Comparison of ENCODE assay signal across 32 mouse cellular contexts in the genomic region with DNA sequence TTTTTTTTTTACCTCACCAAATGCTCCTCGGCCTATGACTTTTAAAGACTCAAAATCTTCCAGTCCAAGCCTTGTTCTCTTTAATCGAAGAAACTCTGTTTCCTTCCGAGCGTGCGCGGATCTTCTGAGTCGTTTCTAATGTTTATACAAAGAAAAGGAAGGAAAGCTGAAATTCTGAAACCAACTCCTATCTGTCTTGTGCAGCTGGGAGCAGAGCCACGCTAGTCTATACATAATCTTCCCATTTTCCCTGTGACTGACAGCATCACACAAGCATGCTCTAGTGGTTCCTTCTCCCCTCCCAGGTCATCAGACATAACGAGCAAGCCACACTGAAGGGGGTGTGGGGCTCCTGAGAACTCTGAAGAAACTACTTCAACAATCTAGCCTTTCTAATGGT. TPM values are rescaled to one million over a fixed set of nuclear protein-coding genes. Genes with fewer than 3 reads are reported as not detected.
DNase-seq lines count a peak whose midpoint lies in the region; ATAC-seq and TF ChIP-seq lines count a peak whose summit lies in the region.
"Had no signal": no experiment of that assay in that cellular context is flagged by ENCODE, and none has a peak within 500 bp of the region (broad histone marks: within the 10 kb centered on the region; RNA-seq: fewer than 3 reads in every experiment).

No protein-coding gene starts in this region.

- H3K27ac ChIP-seq in heart, embryonic 13.5 days (replicated peaks): 0 out of 2 replicates have a peak overlapping the region, but pooled peaks have one; percentile 32
- H3K27ac ChIP-seq in lung, embryonic 15.5 days: peak overlapping the region; percentile 60
- H3K27ac ChIP-seq: embryonic facial prominence, embryonic 15.5 days; hindbrain, embryonic 15.5 days; midbrain, embryonic 10.5 days; neural tube, embryonic 13.5 days had no signal

- H3K9ac ChIP-seq in heart, embryonic 13.5 days: no peak overlapping the region
- H3K9ac ChIP-seq in lung, embryonic 15.5 days: no peak overlapping the region
- H3K9ac ChIP-seq: embryonic facial prominence, embryonic 15.5 days; hindbrain, embryonic 15.5 days; neural tube, embryonic 13.5 days had no signal

- intact Hi-C loops in heart, postnatal 10 days (cut with DNase I): no loop called here

- peaks cover 80% of the 10 kb centered on the region for H3K36me3 ChIP-seq in heart, embryonic 13.5 days
- H3K36me3 ChIP-seq in lung, embryonic 15.5 days: peaks cover 56% of the 10 kb centered on the region

- ATAC-seq in heart, embryonic 13.5 days (ENCODE audit: extremely low read depth, insufficient number of reproducible peaks, low FRiP score, low TSS enrichment): no peak
- no peak for ATAC-seq in lung, embryonic 15.5 days (ENCODE audit: borderline replicate concordance, extremely low read depth, low FRiP score, low TSS enrichment)
- ATAC-seq: midbrain, embryonic 16.5 days had no signal

- no peak for TF ChIP-seq POLR2A in brain, embryonic 14.5 days (IDR thresholded peaks at IDR 0.05; ENCODE audit: borderline replicate concordance, extremely low read depth, insufficient read depth, insufficient read length, poor library complexity, severe bottlenecking)

- H3K4me2 ChIP-seq in heart, embryonic 13.5 days: no peak overlapping the region
- H3K4me2 ChIP-seq in lung, embryonic 15.5 days: no peak overlapping the region
- H3K4me2 ChIP-seq: embryonic facial prominence, embryonic 15.5 days; heart, embryonic 11.5 days; hindbrain, embryonic 15.5 days; neural tube, embryonic 13.5 days had no signal

- TF ChIP-seq CTCF in brain, embryonic 14.5 days (IDR thresholded peaks at IDR 0.05; ENCODE audit: borderline replicate concordance, extremely low read depth, insufficient read depth, insufficient read length): no peak

- no peaks in the 10 kb centered on the region for H3K27me3 ChIP-seq in heart, embryonic 13.5 days (replicated peaks)
- H3K27me3 ChIP-seq in lung, embryonic 15.5 days: no peaks in the 10 kb centered on the region
- H3K27me3 ChIP-seq: embryonic facial prominence, embryonic 15.5 days; hindbrain, embryonic 15.5 days; neural tube, embryonic 13.5 days had no signal

- H3K9me3 ChIP-seq in heart, embryonic 13.5 days: no peaks in the 10 kb centered on the region
- no peaks in the 10 kb centered on the region for H3K9me3 ChIP-seq in lung, embryonic 15.5 days
- H3K9me3 ChIP-seq: embryonic facial prominence, embryonic 15.5 days; hindbrain, embryonic 15.5 days; midbrain, embryonic 10.5 days; neural tube, embryonic 13.5 days had no signal

- peaks cover 22% of the 10 kb centered on the region for H3K4me1 ChIP-seq in heart, embryonic 13.5 days
- peaks cover 12% of the 10 kb centered on the region for H3K4me1 ChIP-seq in lung, embryonic 15.5 days
- H3K4me1 ChIP-seq: embryonic facial prominence, embryonic 15.5 days; hindbrain, embryonic 15.5 days; midbrain, embryonic 10.5 days; neural tube, embryonic 13.5 days had no signal

- no peak overlapping the region for H3K4me3 ChIP-seq in heart, embryonic 13.5 days
- H3K4me3 ChIP-seq in lung, embryonic 15.5 days: no peak overlapping the region
- H3K4me3 ChIP-seq: embryonic facial prominence, embryonic 15.5 days; hindbrain, embryonic 15.5 days; midbrain, embryonic 10.5 days; myocyte; neural tube, embryonic 13.5 days had no signal

- WGBS in heart, embryonic 13.5 days: 72% methylated on average over 9 of the region's 9 CpGs
- 53% methylated on average over 9 of the region's 9 CpGs for WGBS in lung, embryonic 15.5 days

- DNase-seq in heart, postnatal 10 days: no peak
- no peak for DNase-seq in lung, postnatal 4 days
- peak; percentile 76 for DNase-seq in MEL-GATA-1-ER (ENCODE audit: extremely low read depth, low read depth)
- DNase-seq in brain, embryonic 14.5 days (ENCODE audit: low read depth): peak; percentile 33
- DNase-seq in cerebellum, adult 9-10 months: no peak
- DNase-seq: adrenal gland, postnatal 14 days; cerebellum, adult 8-10 months; gastrocnemius, postnatal 10 days; heart, postnatal 4 days; kidney, adult 2 months; kidney, postnatal 10 days; left cerebral cortex, postnatal 4 days; lung, postnatal 36 days; retina, postnatal 1 day; right cerebral cortex, postnatal 25 days; spleen, adult 18-20 months; thymus, postnatal 36 days had no signal

RNA-seq across cellular contexts. Expression of a gene that starts 16.5 kb away (rescaled TPM):
- 68.7 and 71.0 TPM in 2 replicates for polyA plus RNA-seq in heart, embryonic 13.5 days (2015; fragmentation: Nextera tagmentation; extraction: Ambion mirVana)
- total RNA-seq in heart, postnatal 10 days (2021): 10 to 100 TPM; 53.0 to 57.2 TPM
- polyA plus RNA-seq in lung, embryonic 15.5 days (2015; fragmentation: Nextera tagmentation; extraction: Ambion mirVana): 96.6 and 105 TPM in 2 replicates
- 107 and 125 TPM in 2 replicates for polyA plus RNA-seq in brain, embryonic 14.5 days (2012; rRNA removed)

RNA-seq across cellular contexts. Expression of a gene that starts 39.5 kb away (rescaled TPM):
- 58.1 and 59.9 TPM in 2 replicates for polyA plus RNA-seq in heart, embryonic 13.5 days (2015; fragmentation: Nextera tagmentation; extraction: Ambion mirVana)
- total RNA-seq in heart, postnatal 10 days (2021): 10 to 100 TPM; 63.8 to 76.9 TPM
- 83.4 and 85.2 TPM in 2 replicates for polyA plus RNA-seq in lung, embryonic 15.5 days (2015; fragmentation: Nextera tagmentation; extraction: Ambion mirVana)
- 73.1 and 75.8 TPM in 2 replicates for polyA plus RNA-seq in brain, embryonic 14.5 days (2012; rRNA removed)

RNA-seq across cellular contexts. Expression of a gene that starts 41.1 kb away (rescaled TPM):
- polyA plus RNA-seq in heart, embryonic 13.5 days (2015; fragmentation: Nextera tagmentation; extraction: Ambion mirVana): 321 and 347 TPM in 2 replicates
- total RNA-seq in heart, postnatal 10 days (2021): 100 to 1,000 TPM; 152 to 159 TPM
- polyA plus RNA-seq in lung, embryonic 15.5 days (2015; fragmentation: Nextera tagmentation; extraction: Ambion mirVana): 633 and 642 TPM in 2 replicates
- polyA plus RNA-seq in brain, embryonic 14.5 days (2012; rRNA removed): 330 and 391 TPM in 2 replicates

RNA-seq across cellular contexts. Expression of a gene that starts 47.6 kb away (rescaled TPM):
- polyA plus RNA-seq in heart, embryonic 13.5 days (2015; fragmentation: Nextera tagmentation; extraction: Ambion mirVana): 0.19 TPM in 2 replicates
- total RNA-seq in heart, postnatal 10 days (2021): not detected
- polyA plus RNA-seq in lung, embryonic 15.5 days (2015; fragmentation: Nextera tagmentation; extraction: Ambion mirVana): 0.15 TPM in 1 of 2 replicates, not detected in the other
- polyA plus RNA-seq in brain, embryonic 14.5 days (2012; rRNA removed): not detected in 2 replicates
- total RNA-seq: gastrocnemius, postnatal 10 days; granulocyte monocyte progenitor cell, adult 5-6 weeks; heart, postnatal 4 days; layer of hippocampus, postnatal 10 days; left cerebral cortex, adult 8-10 months; left cerebral cortex, postnatal 4 days; liver, adult 2 months had no signal
- polyA plus RNA-seq: C2C12; heart, embryonic 11.5 days; hindbrain, embryonic 15.5 days; intestine, embryonic 14.5 days; liver, adult 2 months; midbrain, embryonic 10.5 days; midbrain, embryonic 16.5 days; myocyte; neural tube, embryonic 13.5 days had no signal

Comparison
In these comparisons a context has a peak if more than half of its experiments do, and no peak if none do; other contexts are left out.
1. DNase-seq: peak in MEL-GATA-1-ER (single experiment) and brain, embryonic 14.5 days (single experiment); none in heart, postnatal 10 days (0 of 2), lung, postnatal 4 days (0 of 2) and cerebellum, adult 9-10 months (single experiment).